Mouse (Mus musculus) forebrain, embryonic 10.5 days (tissue): ENCODE measurements around the gene Camsap2. TPM values are rescaled to one million over a fixed set of nuclear protein-coding genes. Genes with fewer than 3 reads are reported as not detected.

Experiments used
- DNase-seq: peaks from one replicate; pipeline ENCODE4 v3.0.0-alpha.2; 2017; ENCODE audit warnings: low spot score; ENCODE audit errors: extremely low spot score
- H3K27ac ChIP-seq: fragments of 300-500 bp; sonication (generic); 2 replicates; pipeline ENCODE4 v1.5.1; 2016; ENCODE audit warnings: mild to moderate bottlenecking
- H3K27me3 ChIP-seq: fragments of 300-500 bp; sonication (generic); 2 replicates; pipeline ENCODE4 v1.6.1; 2016; ENCODE audit warnings: mild to moderate bottlenecking; ENCODE audit not compliant: poor library complexity, severe bottlenecking
- H3K36me3 ChIP-seq: fragments of 300-500 bp; sonication (generic); replicated peaks from 2 replicates; pipeline ENCODE4 v1.6.1; 2016; ENCODE audit warnings: mild to moderate bottlenecking, moderate library complexity
- H3K4me1 ChIP-seq: fragments of 300-500 bp; sonication (generic); 2 replicates; pipeline ENCODE4 v1.6.1; 2016
- H3K4me3 ChIP-seq: fragments of 300-500 bp; sonication (generic); 2 replicates; pipeline ENCODE4 v1.5.1; 2016; ENCODE audit warnings: mild to moderate bottlenecking, moderate library complexity
- H3K9me3 ChIP-seq: fragments of 300-500 bp; sonication (generic); 2 replicates; pipeline ENCODE4 v1.6.1; 2016; ENCODE audit warnings: mild to moderate bottlenecking, moderate library complexity
- WGBS: fragments of 180-500 bp; shearing (Covaris S2); methylation state at CpG from one replicate; pipeline ENCODE4 v1.1.7; 2016; 5-methylcytosine and 5-hydroxymethylcytosine counted together
- polyA plus RNA-seq: library from polyadenylated mRNA; unstranded; fragments of >200 nt; fragmentation: Nextera tagmentation; extraction: Ambion mirVana; gene quantifications from 2 replicates; pipeline ENCODE4 v1.2.1, GENCODE M21; 2016

Gene Camsap2
- polyA plus RNA-seq, 1 experiment from 2014 or later, result 12.9 TPM

- no peak overlapping the region for H3K27ac ChIP-seq
- H3K4me3 ChIP-seq, result no peak overlapping the region
- H3K9me3 ChIP-seq, result no peaks in the 10 kb centered on the region
- WGBS, result 85% methylated on average over 7 of the region's 7 CpGs
- no peak for DNase-seq
- peaks cover 7% of the 10 kb centered on the region for H3K27me3 ChIP-seq
- 0 out of 2 replicates have a peak, but pooled peaks cover 4% of the 10 kb centered on the region for H3K4me1 ChIP-seq
- peaks cover 51% of the 10 kb centered on the region for H3K36me3 ChIP-seq
Measured at GRCm38 (mm10) chr1:136268224-136268623, 77.7 kb downstream of the Camsap2 start.

- Histone ChIP-seq H3K4me3 (no peak overlapping the region), H3K36me3 (peaks cover 30% of the 10 kb centered on the region), H3K4me1 (0 out of 2 replicates have a peak, but pooled peaks cover 9% of the 10 kb centered on the region), H3K9me3 (no peaks in the 10 kb centered on the region), H3K27me3 (peaks cover 27% of the 10 kb centered on the region), H3K27ac (no peak overlapping the region)
- no peak for DNase-seq
- WGBS, result 72% methylated on average over 6 of the region's 6 CpGs
Measured at GRCm38 (mm10) chr1:136266127-136266526, 79.8 kb downstream of the Camsap2 start.

- peaks cover 28% of the 10 kb centered on the region for H3K4me1 ChIP-seq
Measured at GRCm38 (mm10) chr1:136263355-136263754, 82.5 kb downstream of the Camsap2 start.

GRCm38 (mm10) chr1:136260635-136261238, 85.2 kb downstream of the Camsap2 start, which contains the start of gene Gpr25:
Gene Gpr25 (minus strand): TSS chr1:136260873.
- Histone ChIP-seq H3K4me1 (peaks cover 31% of the 10 kb centered on the region), H3K9me3 (no peaks in the 10 kb centered on the region), H3K27me3 (peaks cover 80% of the 10 kb centered on the region), H3K36me3 (no peaks in the 10 kb centered on the region), H3K4me3 (peak within 1 kb of the TSS; percentile 63), H3K27ac (peak within 1 kb of the TSS; percentile 71)
- WGBS, result 7% methylated on average over 28 of the region's 28 CpGs
- no peak for DNase-seq

More at GRCm38 (mm10) chr1:136263355-136263754, 82.5 kb downstream of the Camsap2 start:
- Histone ChIP-seq H3K9me3 (no peaks in the 10 kb centered on the region), H3K36me3 (peaks cover 7% of the 10 kb centered on the region), H3K27me3 (peaks cover 55% of the 10 kb centered on the region), H3K4me3 (no peak overlapping the region), H3K27ac (no peak overlapping the region)
- no peak for DNase-seq
- WGBS, result 76% methylated on average over 5 of the region's 5 CpGs

GRCm38 (mm10) chr1:136259893-136260634, 85.8 kb downstream of the Camsap2 start:
- peak overlapping the region; percentile 71 for H3K27ac ChIP-seq
- no peaks in the 10 kb centered on the region for H3K9me3 ChIP-seq
- H3K27me3 ChIP-seq, result peaks cover 87% of the 10 kb centered on the region
- under 1% methylated on average over 95 of the region's 95 CpGs for WGBS
- peak; percentile 47 for DNase-seq
- H3K4me3 ChIP-seq, result peak overlapping the region; percentile 63
- H3K4me1 ChIP-seq, result peaks cover 38% of the 10 kb centered on the region
- H3K36me3 ChIP-seq, result no peaks in the 10 kb centered on the region

- DNase-seq, result no peak
- Histone ChIP-seq H3K4me3 (peak overlapping the region; percentile 63), H3K36me3 (no peaks in the 10 kb centered on the region), H3K4me1 (peaks cover 42% of the 10 kb centered on the region), H3K9me3 (no peaks in the 10 kb centered on the region), H3K27ac (no peak overlapping the region), H3K27me3 (peaks cover 91% of the 10 kb centered on the region)
- 3% methylated on average over 16 of the region's 16 CpGs for WGBS
Measured at GRCm38 (mm10) chr1:136259543-136259892, 86.4 kb downstream of the Camsap2 start.

- Histone ChIP-seq H3K9me3 (no peaks in the 10 kb centered on the region), H3K27ac (no peak overlapping the region), H3K27me3 (peaks cover 87% of the 10 kb centered on the region), H3K4me1 (peaks cover 39% of the 10 kb centered on the region), H3K4me3 (no peak overlapping the region), H3K36me3 (no peaks in the 10 kb centered on the region)
- no peak for DNase-seq
- 77% methylated on average over 9 of the region's 9 CpGs for WGBS
Measured at GRCm38 (mm10) chr1:136258495-136258894, 87.4 kb downstream of the Camsap2 start.

GRCm38 (mm10) chr1:136255657-136256056, 90.2 kb downstream of the Camsap2 start:
- 63% methylated on average over 8 of the region's 8 CpGs for WGBS
- no peaks in the 10 kb centered on the region for H3K36me3 ChIP-seq
- H3K27ac ChIP-seq, result no peak overlapping the region
- H3K4me3 ChIP-seq, result no peak overlapping the region
- H3K4me1 ChIP-seq, result peaks cover 30% of the 10 kb centered on the region
- H3K9me3 ChIP-seq, result no peaks in the 10 kb centered on the region
- H3K27me3 ChIP-seq, result peaks cover 59% of the 10 kb centered on the region
- DNase-seq, result no peak

- no peaks in the 10 kb centered on the region for H3K36me3 ChIP-seq
- H3K9me3 ChIP-seq, result no peaks in the 10 kb centered on the region
- H3K27ac ChIP-seq, result no peak overlapping the region
- H3K27me3 ChIP-seq, result peaks cover 54% of the 10 kb centered on the region
- DNase-seq, result no peak
- WGBS, result 42% methylated on average over 6 of the region's 6 CpGs
- no peak overlapping the region for H3K4me3 ChIP-seq
- peaks cover 25% of the 10 kb centered on the region for H3K4me1 ChIP-seq
Measured at GRCm38 (mm10) chr1:136255174-136255573, 90.7 kb downstream of the Camsap2 start.

GRCm38 (mm10) chr1:136254503-136255065, 91.3 kb downstream of the Camsap2 start:
- no peak overlapping the region for H3K4me3 ChIP-seq
- WGBS, result 88% methylated on average over 10 of the region's 10 CpGs
- no peaks in the 10 kb centered on the region for H3K9me3 ChIP-seq
- no peaks in the 10 kb centered on the region for H3K36me3 ChIP-seq
- peaks cover 19% of the 10 kb centered on the region for H3K4me1 ChIP-seq
- no peak for DNase-seq
- H3K27ac ChIP-seq, result no peak overlapping the region
- peaks cover 48% of the 10 kb centered on the region for H3K27me3 ChIP-seq

GRCm38 (mm10) chr1:136253472-136253871, 92.4 kb downstream of the Camsap2 start:
- H3K27ac ChIP-seq, result no peak overlapping the region
- no peak for DNase-seq
- H3K4me3 ChIP-seq, result no peak overlapping the region
- no peaks in the 10 kb centered on the region for H3K9me3 ChIP-seq
- 47% methylated on average over 2 of the region's 2 CpGs for WGBS
- peaks cover 15% of the 10 kb centered on the region for H3K4me1 ChIP-seq
- no peaks in the 10 kb centered on the region for H3K36me3 ChIP-seq
- peaks cover 37% of the 10 kb centered on the region for H3K27me3 ChIP-seq

GRCm38 (mm10) chr1:136249662-136250061, 96.2 kb downstream of the Camsap2 start:
- no peaks in the 10 kb centered on the region for H3K36me3 ChIP-seq
- no peak overlapping the region for H3K4me3 ChIP-seq
- no peak for DNase-seq
- no peaks in the 10 kb centered on the region for H3K9me3 ChIP-seq
- no peak overlapping the region for H3K27ac ChIP-seq
- peaks cover under 1% of the 10 kb centered on the region; the same call in 1 of the 2 replicates for H3K4me1 ChIP-seq
- H3K27me3 ChIP-seq, result 0 out of 2 replicates have a peak, but pooled peaks cover under 1% of the 10 kb centered on the region
- WGBS, result 75% methylated on average over 5 of the region's 5 CpGs

- 94% methylated on average over 5 of the region's 5 CpGs for WGBS
- Histone ChIP-seq H3K4me1 (no peaks in the 10 kb centered on the region), H3K36me3 (no peaks in the 10 kb centered on the region), H3K27me3 (no peaks in the 10 kb centered on the region), H3K27ac (no peak overlapping the region), H3K4me3 (no peak overlapping the region), H3K9me3 (no peaks in the 10 kb centered on the region)
- no peak for DNase-seq
Measured at GRCm38 (mm10) chr1:136247393-136247792, 98.5 kb downstream of the Camsap2 start.
